Mouse (Mus musculus): ENCODE results near the gene Dst.

DNA sequence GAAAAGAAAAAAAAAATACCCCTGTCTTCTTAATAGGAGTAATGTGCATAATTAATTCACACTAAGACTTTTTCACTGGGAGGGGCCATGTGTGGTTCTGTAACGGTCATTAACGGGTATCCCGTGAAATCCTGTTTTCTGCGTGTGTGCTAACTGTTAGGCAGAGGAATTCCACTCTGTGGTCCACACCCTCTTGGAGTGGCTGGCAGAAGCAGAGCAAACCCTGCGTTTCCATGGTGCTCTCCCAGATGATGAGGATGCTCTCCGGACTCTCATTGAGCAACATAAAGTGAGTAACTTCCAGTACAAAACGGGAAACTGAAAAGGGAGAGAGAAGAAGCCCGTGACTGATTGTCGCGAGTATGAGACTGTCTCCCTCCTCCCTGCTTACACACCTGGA, 379.7 kb downstream of the Dst start:
- no peak for TF ChIP-seq POLR2A (IDR thresholded peaks at IDR 0.05; ENCODE audit: control insufficient read depth in 1 of 2, insufficient read depth in 1 of 2, low read depth in 1 of 2, low read length in 2 of 2, poor library complexity in 1 of 2)
- TF ChIP-seq JUND (IDR thresholded peaks at IDR 0.05; ENCODE audit: low read depth, low read length) = no peak
- TF ChIP-seq GATA1 (IDR thresholded peaks at IDR 0.05; ENCODE audit: low read depth, low read length) = no peak
- no peak for TF ChIP-seq CTCF (IDR thresholded peaks at IDR 0.05 in 2 of 3, conservative IDR thresholded peaks at IDR 0.05 in 1 of 3; ENCODE audit: control insufficient read depth in 1 of 3, insufficient read depth in 1 of 3, low read depth in 2 of 3, low read length in 3 of 3, poor library complexity in 1 of 3, severe bottlenecking in 1 of 3)
- TF ChIP-seq USF1 (IDR thresholded peaks at IDR 0.05; ENCODE audit: low read depth, low read length) = no peak
- TF ChIP-seq TCF12 (IDR thresholded peaks at IDR 0.05; ENCODE audit: low read depth, low read length) = no peak
- TF ChIP-seq MAFK (IDR thresholded peaks at IDR 0.05; ENCODE audit: borderline replicate concordance, low read depth, low read length) = no peak
- no peak for TF ChIP-seq ZC3H11A (IDR thresholded peaks at IDR 0.05; ENCODE audit: low read depth, low read length)
- TF ChIP-seq MYC (IDR thresholded peaks at IDR 0.05; ENCODE audit: low read depth, low read length) = no peak
- TF ChIP-seq UBTF (IDR thresholded peaks at IDR 0.05; ENCODE audit: borderline replicate concordance, insufficient read depth, low read depth, low read length) = no peak

Measured in MEL (cell line).